Mouse (Mus musculus) CH12.LX (cell line): ENCODE measurements at regions not wholly inside any gene's neighbourhood (a gene's known extent, or its start where the extent isn't known, plus 50 kb on each side); places are given as distances from the start of the nearest gene placed in this dataset.

ENCODE experiments used
- MAZ ChIP-seq: IDR thresholded peaks from 2 replicates; pipeline ENCODE4 v1.6.1; 2012; ENCODE audit warnings: low read depth, mild to moderate bottlenecking, inconsistent platforms, low read length, improper control_type of control experiment, moderate library complexity
- RAD21 ChIP-seq: IDR thresholded peaks from 2 replicates; pipeline ENCODE4 v1.6.1; 2011; ENCODE audit warnings: low read depth, mild to moderate bottlenecking, low read length, improper control_type of control experiment, moderate library complexity

DNA sequence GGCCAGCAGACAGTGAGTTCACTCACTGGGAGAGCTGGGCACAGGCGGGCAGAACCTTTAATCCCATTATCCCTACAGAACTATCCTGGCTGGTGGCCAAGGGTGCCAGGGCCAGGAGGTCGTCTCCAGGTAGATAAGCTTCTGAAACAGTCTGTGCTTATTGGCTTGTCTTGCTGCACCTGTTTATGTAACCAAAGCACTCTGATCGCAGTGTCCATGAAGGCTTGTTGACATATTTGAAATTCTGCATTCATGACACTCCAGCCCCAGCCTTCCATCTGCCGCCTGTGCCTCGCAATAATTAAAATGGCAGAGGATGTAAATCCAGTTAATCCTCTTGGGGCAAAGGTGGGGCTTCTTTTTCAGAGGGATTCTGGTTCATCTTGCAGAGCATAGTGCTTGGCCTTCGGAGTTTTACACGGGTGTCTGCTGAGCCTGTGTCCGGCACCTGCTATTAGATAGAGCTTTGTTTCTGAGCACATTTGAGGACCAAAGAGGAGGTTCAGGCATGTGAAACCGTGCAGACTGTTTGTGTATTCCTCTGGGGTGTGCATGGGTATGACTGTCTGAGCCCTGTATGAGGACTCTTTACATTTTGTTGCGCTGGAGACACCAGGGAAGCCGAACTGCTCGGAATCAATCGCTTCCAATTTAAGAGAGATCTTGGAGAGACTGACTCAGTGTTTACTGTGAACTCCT lies 197.6 kb downstream of the Xxylt1 start:
- TF ChIP-seq RAD21: no peak
- TF ChIP-seq MAZ: no peak
